Mouse (Mus musculus) G1E (cell line): ENCODE results near the gene Gsto2.

Experiments used
- CTCF ChIP-seq: IDR thresholded peaks from 2 replicates; pipeline ENCODE4 v1.5.1; 2012; ENCODE audit warnings: low read depth, low read length, inconsistent platforms, mixed read lengths
- GATA1 ChIP-seq: IDR thresholded peaks from 2 replicates; pipeline ENCODE4 v1.6.1; 2012; ENCODE audit warnings: borderline replicate concordance, low read length, inconsistent platforms, mixed read lengths
- GATA2 ChIP-seq: IDR thresholded peaks from 2 replicates; pipeline ENCODE4 v1.6.1; 2012; ENCODE audit warnings: low read depth, low read length, inconsistent platforms, borderline replicate concordance

- no peak for TF ChIP-seq GATA2
- TF ChIP-seq CTCF: no peak
- TF ChIP-seq GATA1: no peak
Measured at GRCm38 (mm10) chr19:47929043-47929442, 63.7 kb downstream of the Gsto2 start.
